In genomic region chr11:102510226-102510625, GRCm38 (mm10) we compare ENCODE assay signal across 12 mouse cellular contexts. TPM values are rescaled to one million over a fixed set of nuclear protein-coding genes. Genes with fewer than 3 reads are reported as not detected.
DNase-seq lines count a peak whose midpoint lies in the region; ATAC-seq and TF ChIP-seq lines count a peak whose summit lies in the region.
"Had no signal": no experiment of that assay in that cellular context is flagged by ENCODE, and none has a peak within 500 bp of the region (broad histone marks: within the 10 kb centered on the region; RNA-seq: fewer than 3 reads in every experiment).

No protein-coding gene starts in this region.

- WGBS in midbrain, embryonic 11.5 days: 79% methylated on average over 6 of the region's 6 CpGs

- peak; percentile 76 for DNase-seq in gastrocnemius, adult 18-20 months (ENCODE audit: low spot score)
- no peak for DNase-seq in gastrocnemius, postnatal 10 days
- DNase-seq in layer of hippocampus, adult 2 months (ENCODE audit: low spot score in 2 of 2): peak in 1 of 2 experiments; percentile 16
- DNase-seq in layer of hippocampus, adult 9-11 months: no peak
- peak; percentile 35 for DNase-seq in gastrocnemius, postnatal 14 days
- DNase-seq in mesoderm, embryonic 11.5 days (ENCODE audit: low read depth, low spot score): peak; percentile 12
- no peak for DNase-seq in frontal cortex, postnatal 36 days (ENCODE audit: low spot score in 2 of 2)
- no peak for DNase-seq in midbrain, embryonic 11.5 days (ENCODE audit: low spot score, missing footprints)
- DNase-seq: liver, embryonic 13.5 days had no signal

- H3K36me3 ChIP-seq in midbrain, embryonic 11.5 days (ENCODE audit: control insufficient read depth, insufficient read depth, low read length): no peaks in the 10 kb centered on the region

- H3K9me3 ChIP-seq in midbrain, embryonic 11.5 days (ENCODE audit: control insufficient read depth, low read length): no peaks in the 10 kb centered on the region
- H3K9me3 ChIP-seq: liver, embryonic 13.5 days; megakaryocyte, embryonic 14.5 days; stomach, embryonic 15.5 days had no signal

- H3K27ac ChIP-seq in layer of hippocampus, adult 2 months: peak overlapping the region; percentile 59; the same call in 1 of the 2 replicates
- H3K27ac ChIP-seq in midbrain, embryonic 11.5 days (ENCODE audit: low read depth, low read length): no peak overlapping the region
- H3K27ac ChIP-seq: liver, embryonic 13.5 days; stomach, embryonic 15.5 days had no signal

- no peak for TF ChIP-seq CTCF in layer of hippocampus, adult 2 months (conservative IDR thresholded peaks at IDR 0.05)

- H3K4me1 ChIP-seq in midbrain, embryonic 11.5 days (ENCODE audit: control insufficient read depth, insufficient read depth, low read length): no peaks in the 10 kb centered on the region
- H3K4me1 ChIP-seq: liver, embryonic 13.5 days; stomach, embryonic 15.5 days had no signal

- H3K27me3 ChIP-seq in midbrain, embryonic 11.5 days (ENCODE audit: control insufficient read depth, insufficient read depth, low read length): no peaks in the 10 kb centered on the region
- H3K27me3 ChIP-seq: liver, embryonic 13.5 days; megakaryocyte, embryonic 14.5 days; stomach, embryonic 15.5 days had no signal

- no peak for ATAC-seq in midbrain, embryonic 11.5 days (ENCODE audit: low FRiP score)
- ATAC-seq: CD4-positive, CD25-positive, alpha-beta regulatory T cell, adult 4 months had no signal

- intact Hi-C loops in gastrocnemius, postnatal 14 days (cut with DNase I; ENCODE audit: low total_unique reads): no loop called here

- H3K9ac ChIP-seq in midbrain, embryonic 11.5 days (ENCODE audit: low read length): no peak overlapping the region
- H3K9ac ChIP-seq: liver, embryonic 13.5 days; stomach, embryonic 15.5 days had no signal

- no peak overlapping the region for H3K4me3 ChIP-seq in layer of hippocampus, adult 2 months
- H3K4me3 ChIP-seq in midbrain, embryonic 11.5 days (ENCODE audit: low read depth, low read length): no peak overlapping the region
- H3K4me3 ChIP-seq: liver, embryonic 13.5 days; megakaryocyte, embryonic 14.5 days; stomach, embryonic 15.5 days had no signal

- H3K4me2 ChIP-seq in midbrain, embryonic 11.5 days: no peak overlapping the region
- H3K4me2 ChIP-seq: liver, embryonic 13.5 days; stomach, embryonic 15.5 days had no signal

RNA-seq across cellular contexts. Expression of gene Itga2b, which starts 40.3 kb away (rescaled TPM):
- 1 to 10 TPM in 1 of 2 experiments, under 1 TPM in 1; 0.64 to 1.4 TPM for total RNA-seq in gastrocnemius, adult 18-20 months (2021)
- total RNA-seq in gastrocnemius, postnatal 10 days (2021): 1 to 10 TPM; 1.9 to 3.7 TPM
- total RNA-seq in layer of hippocampus, adult 2 months (2021): 1 to 10 TPM; 2.3 to 3.5 TPM
- 1 to 10 TPM; 1.6 to 2.5 TPM for total RNA-seq in gastrocnemius, postnatal 14 days (2021)
- 4.5 and 5.2 TPM in 2 replicates for polyA plus RNA-seq in midbrain, embryonic 11.5 days (2014; fragmentation: Nextera tagmentation; extraction: Ambion mirVana)

RNA-seq across cellular contexts. Expression of gene Gpatch8, which starts 46.0 kb away (rescaled TPM):
- 10 to 100 TPM; 26.1 to 27.1 TPM for total RNA-seq in gastrocnemius, adult 18-20 months (2021)
- 10 to 100 TPM; 28.9 to 33.9 TPM for total RNA-seq in gastrocnemius, postnatal 10 days (2021)
- 10 to 100 TPM; 53.0 to 58.9 TPM for total RNA-seq in layer of hippocampus, adult 2 months (2021)
- total RNA-seq in gastrocnemius, postnatal 14 days (2021): 10 to 100 TPM; 21.1 to 27.7 TPM
- 42.5 and 43.8 TPM in 2 replicates for polyA plus RNA-seq in midbrain, embryonic 11.5 days (2014; fragmentation: Nextera tagmentation; extraction: Ambion mirVana)

Comparison
In these comparisons a context has a peak if more than half of its experiments do, and no peak if none do; other contexts are left out.
1. DNase-seq: peak in gastrocnemius, adult 18-20 months (single experiment), gastrocnemius, postnatal 14 days (single experiment) and mesoderm, embryonic 11.5 days (single experiment); none in gastrocnemius, postnatal 10 days (single experiment), layer of hippocampus, adult 9-11 months (single experiment), frontal cortex, postnatal 36 days (0 of 2) and midbrain, embryonic 11.5 days (single experiment).